Mouse (Mus musculus): ENCODE results near the gene B4galt5.

B4galt5 gene

DNA sequence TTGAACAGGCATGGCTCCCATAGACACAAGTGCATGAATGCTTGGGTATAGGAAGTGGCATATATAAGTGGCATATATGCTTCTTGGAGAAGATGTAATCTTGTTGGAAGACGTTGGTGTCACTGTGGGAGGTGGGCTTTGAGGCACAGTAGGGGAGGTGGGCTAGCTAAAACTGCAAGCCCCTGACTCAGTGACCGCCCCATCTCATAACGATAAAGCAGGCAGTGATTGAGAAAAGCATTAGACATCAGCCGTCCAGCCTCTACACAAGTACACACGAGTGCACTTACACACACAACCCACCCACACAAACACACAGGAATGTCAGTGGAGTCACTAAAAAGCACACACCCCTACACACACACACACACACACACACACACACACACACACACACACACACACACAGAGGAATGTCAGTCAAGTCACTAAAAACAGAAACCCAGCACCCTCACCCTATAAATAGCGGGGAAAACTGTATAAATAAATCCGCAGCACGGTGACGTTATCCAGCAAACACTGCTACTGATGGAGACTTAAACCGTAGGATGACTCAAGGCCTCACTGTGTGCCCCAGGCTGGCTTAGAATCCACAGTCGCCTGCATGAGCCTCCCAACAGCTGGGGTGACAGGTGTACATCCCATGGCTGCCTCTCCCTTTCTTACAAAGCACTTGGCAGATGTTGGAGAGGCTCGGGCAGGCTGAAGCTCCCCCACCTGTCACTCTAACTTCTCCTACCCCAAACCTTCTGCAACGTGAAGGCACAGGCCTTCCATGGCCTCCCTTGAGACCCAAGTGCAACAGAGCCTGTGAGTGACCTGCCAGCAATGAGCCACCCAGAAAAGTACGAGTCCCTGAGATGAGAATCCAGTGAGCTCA lies 81.2 kb downstream of the B4galt5 start:
- ChIA-PET POLR2A (interaction anchor here in 2 of 4 experiments (0.9 to 1.6 kb wide), 6 partner anchors 7 to 72 kb away, joined by 3 to 6 read pairs (median 4); no protein-coding TSS in a partner anchor), CTCF (interaction anchor here (0.6 to 1.9 kb wide), 6 partner anchors 11 to 256 kb away, joined by 3 to 13 read pairs (median 4); no protein-coding TSS in a partner anchor)

DNA sequence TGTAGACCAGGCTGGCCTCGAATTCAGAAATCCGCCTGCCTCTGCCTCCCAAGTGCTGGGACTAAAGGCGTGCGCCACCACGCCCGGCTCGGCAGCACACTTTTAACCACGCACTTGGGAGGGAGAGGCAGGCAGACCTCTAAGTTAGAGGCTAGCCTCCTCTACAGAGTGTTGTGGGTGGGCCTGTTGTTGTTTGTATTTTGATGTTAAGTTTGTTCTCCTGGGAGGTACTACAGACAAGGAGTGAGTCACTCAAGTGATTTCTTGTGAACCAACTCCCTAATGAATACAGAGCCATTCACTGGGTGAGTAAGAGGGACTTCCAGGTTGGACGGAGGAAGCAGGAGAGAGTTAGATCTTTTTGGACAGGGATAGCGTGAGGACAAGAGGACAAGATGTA lies 82.8 kb downstream of the B4galt5 start:
- ChIA-PET POLR2A (interaction anchor here in 3 of 4 experiments (0.5 to 1.4 kb wide), 9 partner anchors 12 to 1218 kb away, joined by 3 to 13 read pairs (median 4); no protein-coding TSS in a partner anchor), CTCF (interaction anchor here in 2 of 4 experiments (0.5 to 1.9 kb wide), 8 partner anchors 12 to 374 kb away, joined by 3 to 13 read pairs (median 4); no protein-coding TSS in a partner anchor)

- CTCF ChIA-PET: interaction anchor here in 3 of 4 experiments (0.5 to 1.9 kb wide), 7 partner anchors 13 to 375 kb away, joined by 3 to 13 read pairs (median 5); no protein-coding TSS in a partner anchor
- POLR2A ChIA-PET: interaction anchor here (0.5 to 10.1 kb wide), 12 partner anchors 12 to 1218 kb away, joined by 3 to 94 read pairs (median 4); no protein-coding TSS in a partner anchor
Measured at GRCm38 (mm10) chr2:167265806-167266205, 83.2 kb downstream of the B4galt5 start.

- POLR2A ChIA-PET: interaction anchor here in 2 of 4 experiments (0.6 to 10.1 kb wide), 8 partner anchors 10 to 275 kb away, joined by 3 to 94 read pairs (median 3); partner anchors contain the start of gene B4galt5 (in 1 of the 2)
Measured at GRCm38 (mm10) chr2:167265021-167265420, 84.0 kb downstream of the B4galt5 start.

DNA sequence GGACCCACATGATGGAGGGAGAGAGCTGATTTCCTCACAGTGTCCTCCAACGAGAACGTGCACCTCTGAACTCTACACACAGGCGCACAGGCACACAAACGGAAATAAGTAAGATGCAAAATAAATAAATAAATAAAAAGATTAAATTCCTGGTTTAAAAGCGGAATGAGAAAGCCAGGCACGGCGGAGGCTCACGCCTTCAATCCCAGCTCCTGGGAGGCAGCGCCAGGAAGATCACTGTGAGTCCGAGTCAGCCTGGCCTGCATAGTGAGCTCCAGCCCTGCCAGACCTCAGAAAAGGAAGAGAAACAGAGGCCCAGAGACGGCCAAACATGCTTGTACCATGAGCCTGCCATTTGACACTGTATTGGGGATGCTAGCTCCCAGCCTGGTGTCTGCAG lies 85.1 kb downstream of the B4galt5 start:
- POLR2A ChIA-PET: interaction anchor here in 3 of 4 experiments (0.5 to 10.1 kb wide), 11 partner anchors 9 to 787 kb away, joined by 3 to 94 read pairs (median 3); partner anchors contain the start of genes B4galt5 (in 1 of the 3) and Znfx1 (in 1 of the 3)
- CTCF ChIA-PET: interaction anchor here (0.6 to 3.1 kb wide), 7 partner anchors 15 to 273 kb away, joined by 3 to 7 read pairs (median 4); no protein-coding TSS in a partner anchor

More at GRCm38 (mm10) chr2:167265021-167265420, 84.0 kb downstream of the B4galt5 start:
- CTCF ChIA-PET: interaction anchor here (0.5 to 3.1 kb wide), 5 partner anchors 11 to 43 kb away, joined by 3 to 8 read pairs (median 7); no protein-coding TSS in a partner anchor

DNA sequence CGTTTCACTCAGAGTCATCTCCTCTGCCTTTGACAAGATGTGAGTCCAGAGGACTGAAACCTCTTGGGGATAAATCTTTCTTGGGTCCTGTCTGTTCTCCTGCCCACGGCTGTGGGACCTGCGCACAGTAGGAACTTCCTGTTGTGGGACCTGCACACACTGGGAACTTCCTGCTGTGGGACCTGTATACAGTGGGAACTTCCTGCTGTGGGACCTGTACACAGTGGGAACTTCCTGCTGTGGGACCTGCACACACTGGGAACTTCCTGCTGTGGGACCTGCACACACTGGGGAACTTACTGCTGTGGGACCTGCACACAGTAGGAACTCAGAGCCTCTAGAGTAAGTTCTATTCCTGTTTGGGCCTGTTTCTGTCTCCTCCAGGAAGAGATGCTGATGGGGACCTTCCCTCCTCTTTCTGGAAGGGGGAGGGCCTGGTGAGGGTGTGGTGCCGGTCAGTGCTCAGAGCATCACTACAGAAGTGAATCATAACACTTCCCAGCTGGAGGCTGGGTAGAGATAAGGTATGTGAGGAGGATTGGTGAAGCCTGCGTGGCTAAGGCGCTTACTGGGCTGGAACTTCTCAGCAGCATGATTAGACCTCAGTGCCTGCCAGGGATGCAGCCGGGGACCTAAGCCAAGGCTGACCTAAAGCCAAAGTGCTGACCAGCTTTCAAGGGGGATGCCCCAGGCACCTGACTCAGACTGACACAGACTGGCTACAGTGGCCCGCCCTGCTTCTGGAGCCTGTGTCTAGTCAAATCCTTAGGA lies 85.8 kb downstream of the B4galt5 start:
- ChIA-PET POLR2A (interaction anchor here (0.6 to 10.1 kb wide), 20 partner anchors 8 to 788 kb away, joined by 3 to 94 read pairs (median 4); partner anchors contain the start of gene Znfx1 (in 1 of the 4)), CTCF (interaction anchor here in 3 of 4 experiments (0.6 to 3.1 kb wide), 5 partner anchors 16 to 191 kb away, joined by 3 to 14 read pairs (median 3); no protein-coding TSS in a partner anchor)

DNA sequence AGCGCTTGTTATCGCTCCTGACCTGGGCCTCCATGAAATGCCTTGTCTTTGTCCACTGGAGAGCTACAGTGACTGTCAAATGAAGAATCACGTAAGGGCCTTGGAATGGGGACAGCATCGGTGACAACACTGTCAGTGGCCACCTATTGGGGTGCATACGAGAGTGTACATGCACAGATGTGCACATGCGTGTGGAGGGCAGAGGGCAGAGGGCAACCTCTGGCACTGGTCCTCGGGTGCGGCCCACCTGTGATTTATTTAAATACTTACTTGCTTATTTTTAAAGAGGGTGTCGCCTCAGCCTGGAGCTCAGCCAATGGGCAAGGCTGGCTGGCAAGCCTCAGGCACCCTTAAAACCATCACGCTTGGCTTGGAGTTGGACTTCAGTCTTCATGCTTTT lies 86.5 kb downstream of the B4galt5 start:
- POLR2A ChIA-PET: interaction anchor here (0.6 to 10.1 kb wide), 20 partner anchors 9 to 945 kb away, joined by 3 to 94 read pairs (median 4); partner anchors contain the start of gene Adnp (in 1 of the 4)
- CTCF ChIA-PET: interaction anchor here in 3 of 4 experiments (0.6 to 3.1 kb wide), 5 partner anchors 32 to 190 kb away, joined by 3 to 14 read pairs (median 6); no protein-coding TSS in a partner anchor

- ChIA-PET POLR2A (interaction anchor here in 3 of 4 experiments (1.0 to 10.1 kb wide), 11 partner anchors 7 to 191 kb away, joined by 3 to 94 read pairs (median 4); no protein-coding TSS in a partner anchor), CTCF (interaction anchor here in 3 of 4 experiments (0.5 to 2.3 kb wide), 3 partner anchors 16 to 170 kb away, joined by 3 to 14 read pairs (median 3); no protein-coding TSS in a partner anchor)
Measured at GRCm38 (mm10) chr2:167261106-167261505, 87.9 kb downstream of the B4galt5 start.

- ChIA-PET POLR2A (interaction anchor here in 2 of 4 experiments (0.6 to 10.1 kb wide), 14 partner anchors 9 to 243 kb away, joined by 3 to 94 read pairs (median 6); partner anchors contain the start of genes Ddx27 (in 1 of the 2), Ptgis (in 1 of the 2), Slc9a8 (in 1 of the 2) and Znfx1 (in 1 of the 2)), CTCF (interaction anchor here in 3 of 4 experiments (0.5 to 1.8 kb wide), 4 partner anchors 17 to 37 kb away, joined by 3 to 6 read pairs (median 3); no protein-coding TSS in a partner anchor)
Measured at GRCm38 (mm10) chr2:167257790-167258189, 91.2 kb downstream of the B4galt5 start.

- CTCF ChIA-PET: interaction anchor here in 3 of 4 experiments (0.5 to 1.2 kb wide), 7 partner anchors 10 to 425 kb away, joined by 3 to 8 read pairs (median 4); no protein-coding TSS in a partner anchor
- POLR2A ChIA-PET: interaction anchor here (0.5 to 4.8 kb wide), 36 partner anchors 8 to 771 kb away, joined by 3 to 34 read pairs (median 3); partner anchors contain the start of genes Ptgis (in 2 of the 4), Znfx1 (in 2 of the 4), B4galt5 (in 1 of the 4) and Slc9a8 (in 1 of the 4)
Measured at GRCm38 (mm10) chr2:167254808-167255207, 94.2 kb downstream of the B4galt5 start.

GRCm38 (mm10) chr2:167254185-167254584 lies 94.8 kb downstream of the B4galt5 start:
- CTCF ChIA-PET: interaction anchor here in 2 of 4 experiments (0.5 to 1.1 kb wide), 3 partner anchors 11 to 33 kb away, joined by 3 to 8 read pairs (median 5); no protein-coding TSS in a partner anchor
- POLR2A ChIA-PET: interaction anchor here (0.5 to 4.8 kb wide), 33 partner anchors 9 to 333 kb away, joined by 3 to 34 read pairs (median 4); partner anchors contain the start of genes Ptgis (in 2 of the 4), Znfx1 (in 2 of the 4), B4galt5 (in 1 of the 4) and Slc9a8 (in 1 of the 4)

DNA sequence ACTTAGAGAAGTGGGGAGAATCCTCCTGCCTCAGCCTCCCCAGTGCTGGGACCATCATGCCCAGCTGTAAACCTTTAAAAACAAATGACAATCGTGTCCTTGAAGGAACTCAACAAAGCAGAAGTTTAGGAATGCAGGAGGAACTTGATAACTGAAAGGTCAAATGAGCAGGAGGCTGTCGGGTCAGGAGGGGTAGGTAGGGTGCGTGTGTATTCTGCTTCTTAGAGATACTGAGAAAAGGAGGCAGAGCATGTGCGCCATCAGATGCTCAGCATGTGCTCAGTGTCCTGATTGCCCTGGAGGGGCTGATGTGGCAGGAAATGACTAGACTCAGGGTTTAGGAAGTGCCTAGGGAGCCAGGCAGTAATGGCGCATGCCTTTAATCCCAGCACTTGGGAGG lies 95.5 kb downstream of the B4galt5 start:
- CTCF ChIA-PET: no interaction called here

GRCm38 (mm10) chr2:167252057-167252687 lies 96.8 kb downstream of the B4galt5 start:
- CTCF ChIA-PET: interaction anchor here in 1 of 4 experiments (0.5 kb wide), 1 partner anchor 1185 kb away, joined by 4 read pairs; no protein-coding TSS in a partner anchor
- POLR2A ChIA-PET: interaction anchor here in 3 of 4 experiments (0.5 to 6.0 kb wide), 9 partner anchors 9 to 478 kb away, joined by 3 to 94 read pairs (median 7); no protein-coding TSS in a partner anchor

More for the DNA sequence above, 95.5 kb downstream of the B4galt5 start:
- POLR2A ChIA-PET: interaction anchor here in 2 of 4 experiments (1.0 to 4.8 kb wide), 9 partner anchors 9 to 294 kb away, joined by 3 to 34 read pairs (median 6); partner anchors contain the start of gene Ptgis (in 1 of the 2)

- POLR2A ChIA-PET: interaction anchor here (0.6 to 6.0 kb wide), 25 partner anchors 8 to 389 kb away, joined by 3 to 94 read pairs (median 4); partner anchors contain the start of gene Ptgis (in 1 of the 4)
- CTCF ChIA-PET: interaction anchor here (0.6 to 4.5 kb wide), 11 partner anchors 12 to 178 kb away, joined by 3 to 17 read pairs (median 4); no protein-coding TSS in a partner anchor
Measured at GRCm38 (mm10) chr2:167250736-167251337, 98.1 kb downstream of the B4galt5 start.

GRCm38 (mm10) chr2:167250003-167250735 lies 98.8 kb downstream of the B4galt5 start:
- POLR2A ChIA-PET: interaction anchor here in 3 of 4 experiments (0.6 to 6.0 kb wide), 34 partner anchors 9 to 1323 kb away, joined by 3 to 94 read pairs (median 4); partner anchors contain the start of genes Kcnb1 (in 1 of the 3), Ptgis (in 1 of the 3) and Slc9a8 (in 1 of the 3)

More at GRCm38 (mm10) chr2:167250003-167250735, 98.8 kb downstream of the B4galt5 start:
- CTCF ChIA-PET: interaction anchor here (0.6 to 4.5 kb wide), 15 partner anchors 11 to 270 kb away, joined by 3 to 17 read pairs (median 3); no protein-coding TSS in a partner anchor
